Mouse (Mus musculus) limb, embryonic 14.5 days (tissue): ENCODE results near the gene Prmt8. TPM values are rescaled to one million over a fixed set of nuclear protein-coding genes. Genes with fewer than 3 reads are reported as not detected.

Experiments
- ATAC-seq: fragments of 200-750 bp; cut with Nextera tagmentation; 2 replicates; pipeline ENCODE4 v1.8.0; 2017; ENCODE audit warnings: low read depth, moderate number of reproducible peaks, moderate TSS enrichment; ENCODE audit not compliant: low FRiP score
- DNase-seq: peaks from one replicate; pipeline ENCODE4 v3.0.0-alpha.2; 2015; ENCODE audit warnings: low spot score
- H3K27ac ChIP-seq: fragments of 300-500 bp; sonication (generic); replicated peaks from 2 replicates; pipeline ENCODE4 v1.5.1; 2014; ENCODE audit warnings: low read depth, mild to moderate bottlenecking, low read length, moderate library complexity, mixed read lengths
- H3K27me3 ChIP-seq: fragments of 300-500 bp; sonication (generic); 2 replicates; pipeline ENCODE4 v1.6.1; 2014; ENCODE audit warnings: low read length, mixed read lengths; ENCODE audit not compliant: control insufficient read depth, insufficient read depth
- H3K36me3 ChIP-seq: fragments of 300-500 bp; sonication (generic); 2 replicates; pipeline ENCODE4 v1.6.1; 2014; ENCODE audit warnings: mild to moderate bottlenecking, low read length, moderate library complexity, mixed read lengths; ENCODE audit not compliant: control insufficient read depth, insufficient read depth
- H3K4me1 ChIP-seq: fragments of 300-500 bp; sonication (generic); 2 replicates; pipeline ENCODE4 v1.6.1; 2014; ENCODE audit warnings: antibody characterized with exemption, low read length, mixed read lengths; ENCODE audit not compliant: control insufficient read depth, insufficient read depth
- H3K4me2 ChIP-seq: fragments of 300-500 bp; sonication (generic); replicated peaks from 2 replicates; pipeline ENCODE4 v1.6.1; 2014; ENCODE audit warnings: low read depth, mild to moderate bottlenecking, low read length, moderate library complexity; ENCODE audit not compliant: severe bottlenecking
- H3K4me3 ChIP-seq: fragments of 300-500 bp; sonication (generic); replicated peaks from 2 replicates; pipeline ENCODE4 v1.5.1; 2014; ENCODE audit warnings: low read length
- H3K9ac ChIP-seq: fragments of 300-500 bp; sonication (generic); 2 replicates; pipeline ENCODE4 v1.6.1; 2014; ENCODE audit warnings: mild to moderate bottlenecking, low read depth, low read length, moderate library complexity; ENCODE audit not compliant: severe bottlenecking
- H3K9me3 ChIP-seq: fragments of 300-500 bp; sonication (generic); 2 replicates; pipeline ENCODE4 v1.6.1; 2016; ENCODE audit warnings: low read length; ENCODE audit not compliant: control insufficient read depth
- POLR2A ChIP-seq: fragments of 200-500 bp; IDR thresholded peaks from 2 replicates; pipeline ENCODE4 v1.8.0; 2012; ENCODE audit warnings: inconsistent platforms, mild to moderate bottlenecking, moderate library complexity, borderline replicate concordance; ENCODE audit not compliant: insufficient read depth, insufficient read length; ENCODE audit errors: extremely low read depth
- WGBS: fragments of 180-500 bp; shearing (Covaris S2); extraction: QIAGEN DNeasy Blood & Tissue Kit; methylation state at CpG from one replicate; pipeline ENCODE4 v1.1.7; 2014; 5-methylcytosine and 5-hydroxymethylcytosine counted together
- polyA plus RNA-seq, 2 experiments: library from polyadenylated mRNA; depleted of rRNA in 1 of 2; stranded (reverse) in 1 of 2; unstranded in 1 of 2; fragments of >200 nt; fragmentation: Nextera tagmentation in 1 of 2; extraction: Ambion mirVana in 1 of 2; gene quantifications; 2 replicates each; pipeline versions ENCODE4 v1.2.1 to v1.2.3; 2012 to 2014

Prmt8 gene
- polyA plus RNA-seq, 2 experiments: 0.31 to 0.34 TPM

DNA sequence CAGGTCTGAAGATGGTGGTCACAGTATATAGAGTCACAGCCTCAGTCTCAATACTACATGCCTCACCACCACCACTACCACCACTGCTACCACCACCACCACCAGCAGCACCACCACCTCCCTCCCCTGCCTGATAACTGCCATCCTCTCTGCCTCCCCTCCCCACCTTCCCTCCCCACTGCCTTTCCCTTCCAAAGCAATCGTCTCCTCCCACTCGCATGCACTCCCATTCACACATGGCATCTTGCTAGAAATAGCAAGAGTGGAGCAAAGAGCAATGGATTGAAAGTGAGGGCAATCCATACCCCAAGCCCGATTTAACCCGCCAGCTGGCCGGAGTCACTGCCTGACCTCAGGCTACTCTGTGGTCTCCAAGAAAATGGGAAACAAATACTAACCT is 3.7 kb downstream of the Prmt8 start:
- H3K27me3 ChIP-seq: peaks cover 59% of the 10 kb centered on the region
- no peak for ATAC-seq
- no peak overlapping the region for H3K4me3 ChIP-seq
- no peaks in the 10 kb centered on the region for H3K36me3 ChIP-seq
- H3K9ac ChIP-seq: no peak overlapping the region
- no peak for DNase-seq
- WGBS: 32% methylated on average over 5 of the region's 5 CpGs
- no peaks in the 10 kb centered on the region for H3K9me3 ChIP-seq
- H3K4me1 ChIP-seq: peaks cover 10% of the 10 kb centered on the region; the same call in 1 of the 2 replicates
- no peak overlapping the region for H3K4me2 ChIP-seq
- no peak for TF ChIP-seq POLR2A
- H3K27ac ChIP-seq: no peak overlapping the region

DNA sequence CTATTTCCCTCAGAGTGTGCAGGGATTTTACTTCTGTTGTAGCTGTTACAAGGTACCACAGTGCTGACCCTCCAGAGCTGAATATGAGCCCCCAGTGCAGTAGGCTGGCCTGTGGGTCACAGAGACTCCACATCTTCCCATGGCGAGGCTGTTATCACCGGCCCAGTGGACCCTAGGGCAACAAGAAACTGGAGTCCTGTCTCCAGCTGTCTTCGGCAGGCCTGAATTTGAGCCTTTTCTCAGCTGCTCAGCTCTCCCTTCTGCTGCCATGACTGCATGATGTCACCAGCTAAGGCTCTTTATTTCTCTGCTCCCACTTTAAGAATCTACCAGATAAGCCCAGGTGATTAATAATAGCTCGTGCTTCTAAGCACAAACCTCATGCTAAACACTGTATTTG is 11.0 kb downstream of the Prmt8 start:
- Histone ChIP-seq H3K36me3 (no peaks in the 10 kb centered on the region), H3K4me1 (no peaks in the 10 kb centered on the region), H3K4me2 (no peak overlapping the region), H3K9ac (no peak overlapping the region), H3K27ac (no peak overlapping the region), H3K9me3 (no peaks in the 10 kb centered on the region), H3K4me3 (no peak overlapping the region), H3K27me3 (no peaks in the 10 kb centered on the region)
- TF ChIP-seq POLR2A: no peak
- 50% methylated on average over 4 of the region's 4 CpGs for WGBS
- ATAC-seq (peak; percentile 44; the same call in 1 of the 2 replicates), DNase-seq (no peak)

- Histone ChIP-seq H3K9me3 (no peaks in the 10 kb centered on the region), H3K27ac (no peak overlapping the region), H3K4me2 (no peak overlapping the region), H3K36me3 (no peaks in the 10 kb centered on the region), H3K27me3 (no peaks in the 10 kb centered on the region), H3K4me1 (peaks cover 2% of the 10 kb centered on the region; the same call in 1 of the 2 replicates), H3K9ac (no peak overlapping the region), H3K4me3 (no peak overlapping the region)
- 69% methylated on average over 5 of the region's 5 CpGs for WGBS
- no peak for TF ChIP-seq POLR2A
- DNase-seq (no peak), ATAC-seq (no peak)
Observed at GRCm38 (mm10) chr6:127757667-127758167, 11.6 kb downstream of the Prmt8 start.

- ATAC-seq: no peak
- no peaks in the 10 kb centered on the region for H3K9me3 ChIP-seq
Observed at GRCm38 (mm10) chr6:127756856-127757255, 12.4 kb downstream of the Prmt8 start.

GRCm38 (mm10) chr6:127753228-127753627 is 16.0 kb downstream of the Prmt8 start:
- ATAC-seq: no peak
- no peak for TF ChIP-seq POLR2A
- H3K9ac ChIP-seq: no peak overlapping the region
- no peaks in the 10 kb centered on the region for H3K36me3 ChIP-seq
- no peaks in the 10 kb centered on the region for H3K9me3 ChIP-seq
- peaks cover 8% of the 10 kb centered on the region; the same call in 1 of the 2 replicates for H3K4me1 ChIP-seq
- no peak overlapping the region for H3K4me2 ChIP-seq
- 66% methylated on average over 6 of the region's 6 CpGs for WGBS
- no peak for DNase-seq
- no peak overlapping the region for H3K4me3 ChIP-seq
- H3K27me3 ChIP-seq: no peaks in the 10 kb centered on the region
- no peak overlapping the region for H3K27ac ChIP-seq

More at GRCm38 (mm10) chr6:127756856-127757255, 12.4 kb downstream of the Prmt8 start:
- TF ChIP-seq POLR2A: no peak
- H3K4me1 ChIP-seq: peaks cover 8% of the 10 kb centered on the region; the same call in 1 of the 2 replicates
- H3K4me2 ChIP-seq: no peak overlapping the region
- no peak overlapping the region for H3K27ac ChIP-seq
- H3K4me3 ChIP-seq: no peak overlapping the region
- no peak overlapping the region for H3K9ac ChIP-seq
- WGBS: 37% methylated on average over 12 of the region's 12 CpGs
- H3K27me3 ChIP-seq: no peaks in the 10 kb centered on the region
- H3K36me3 ChIP-seq: no peaks in the 10 kb centered on the region
- no peak for DNase-seq
